Mouse (Mus musculus) heart, embryonic 14.5 days (tissue): ENCODE results near the gene Plch1. TPM values are rescaled to one million over a fixed set of nuclear protein-coding genes. Genes with fewer than 3 reads are reported as not detected.

Experiments
- ATAC-seq: fragments of 200-750 bp; cut with Nextera tagmentation; 2 replicates; pipeline ENCODE4 v1.8.0; 2017; ENCODE audit warnings: low read depth, moderate TSS enrichment; ENCODE audit not compliant: insufficient number of reproducible peaks, insufficient read depth, low FRiP score
- H3K27ac ChIP-seq, 2 experiments: fragments of 200-500 bp in 1 of 2; fragments of 300-500 bp in 1 of 2; sonication (generic) in 1 of 2; replicated peaks in 1 of 2; 2 replicates each; pipeline ENCODE4 v1.5.1; 2012 to 2014; ENCODE audit warnings: low read depth in 2 of 2, low read length in 2 of 2, control low read depth in 1 of 2, mild to moderate bottlenecking in 1 of 2, mixed read lengths in 1 of 2; ENCODE audit not compliant: control insufficient read depth in 1 of 2, insufficient read depth in 1 of 2
- H3K27me3 ChIP-seq: fragments of 300-500 bp; sonication (generic); 2 replicates; pipeline ENCODE4 v1.6.1; 2014; ENCODE audit warnings: mild to moderate bottlenecking, low read length, control low read depth; ENCODE audit not compliant: control insufficient read depth, insufficient read depth
- H3K36me3 ChIP-seq: fragments of 300-500 bp; sonication (generic); 2 replicates; pipeline ENCODE4 v1.6.1; 2014; ENCODE audit warnings: mild to moderate bottlenecking, control low read depth, low read length, mixed read lengths; ENCODE audit not compliant: control insufficient read depth, insufficient read depth
- H3K4me1 ChIP-seq, 2 experiments: fragments of 200-500 bp in 1 of 2; fragments of 300-500 bp in 1 of 2; sonication (generic) in 1 of 2; 2 replicates each; pipeline ENCODE4 v1.6.1; 2012 to 2014; ENCODE audit warnings: low read length in 2 of 2, control low read depth in 1 of 2, mixed read lengths in 1 of 2; ENCODE audit not compliant: control insufficient read depth in 2 of 2, insufficient read depth in 2 of 2
- H3K4me2 ChIP-seq: fragments of 300-500 bp; sonication (generic); 2 replicates; pipeline ENCODE4 v1.6.1; 2014; ENCODE audit warnings: mild to moderate bottlenecking, low read length
- H3K4me3 ChIP-seq, 2 experiments: fragments of 200-500 bp in 1 of 2; fragments of 300-500 bp in 1 of 2; sonication (generic) in 1 of 2; 2 replicates each; pipeline ENCODE4 v1.5.1; 2012 to 2014; ENCODE audit warnings: low read length in 2 of 2, mild to moderate bottlenecking in 2 of 2, control low read depth in 1 of 2, low read depth in 1 of 2, moderate library complexity in 1 of 2; ENCODE audit not compliant: control insufficient read depth in 1 of 2, insufficient read depth in 1 of 2
- H3K9ac ChIP-seq: fragments of 300-500 bp; sonication (generic); 2 replicates; pipeline ENCODE4 v1.6.1; 2014; ENCODE audit warnings: mild to moderate bottlenecking, low read length
- H3K9me3 ChIP-seq: fragments of 300-500 bp; sonication (generic); 2 replicates; pipeline ENCODE4 v1.6.1; 2016; ENCODE audit warnings: low read length, control low read depth; ENCODE audit not compliant: control insufficient read depth
- WGBS: fragments of 180-500 bp; shearing (Covaris S2); extraction: QIAGEN DNeasy Blood & Tissue Kit; methylation state at CpG from one replicate; pipeline ENCODE4 v1.1.7; 2014; 5-methylcytosine and 5-hydroxymethylcytosine counted together
- polyA plus RNA-seq: library from polyadenylated mRNA; unstranded; fragments of >200 nt; fragmentation: Nextera tagmentation; extraction: Ambion mirVana; gene quantifications from 2 replicates; pipeline ENCODE4 v1.2.1, GENCODE M21; 2014

The Plch1 gene
- polyA plus RNA-seq, 1 experiment from 2014 or later = 0.31 TPM

DNA sequence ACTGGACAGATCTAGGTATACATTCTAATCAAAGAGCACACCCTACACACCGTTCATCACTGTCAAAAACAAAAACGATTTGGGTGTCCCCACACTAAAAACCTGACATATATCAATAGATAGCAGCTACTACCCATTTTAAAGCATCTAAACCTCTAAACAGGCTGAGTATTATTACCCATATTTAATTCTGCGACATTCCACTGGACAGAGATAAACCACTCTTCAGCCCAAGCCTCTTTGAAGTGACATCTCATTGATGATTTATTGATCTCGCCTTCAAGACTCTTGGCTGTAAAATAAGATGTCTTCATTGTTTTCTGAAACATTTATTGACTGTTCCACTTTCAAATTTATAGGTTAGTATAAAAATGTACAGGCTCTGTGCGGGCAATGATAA lies 46.4 kb downstream of the Plch1 start:
- no peaks in the 10 kb centered on the region for H3K36me3 ChIP-seq
- H3K9ac ChIP-seq = no peak overlapping the region
- 74% methylated on average over 5 of the region's 5 CpGs for WGBS
- no peaks in the 10 kb centered on the region for H3K9me3 ChIP-seq
- ATAC-seq = no peak
- no peaks in the 10 kb centered on the region for H3K27me3 ChIP-seq
- H3K4me3 ChIP-seq = no peak overlapping the region
- peaks cover 0 to 2% of the 10 kb centered on the region in 2 experiments; a peak in 2 of 4 replicates for H3K4me1 ChIP-seq
- H3K4me2 ChIP-seq = no peak overlapping the region
- no peak overlapping the region for H3K27ac ChIP-seq

DNA sequence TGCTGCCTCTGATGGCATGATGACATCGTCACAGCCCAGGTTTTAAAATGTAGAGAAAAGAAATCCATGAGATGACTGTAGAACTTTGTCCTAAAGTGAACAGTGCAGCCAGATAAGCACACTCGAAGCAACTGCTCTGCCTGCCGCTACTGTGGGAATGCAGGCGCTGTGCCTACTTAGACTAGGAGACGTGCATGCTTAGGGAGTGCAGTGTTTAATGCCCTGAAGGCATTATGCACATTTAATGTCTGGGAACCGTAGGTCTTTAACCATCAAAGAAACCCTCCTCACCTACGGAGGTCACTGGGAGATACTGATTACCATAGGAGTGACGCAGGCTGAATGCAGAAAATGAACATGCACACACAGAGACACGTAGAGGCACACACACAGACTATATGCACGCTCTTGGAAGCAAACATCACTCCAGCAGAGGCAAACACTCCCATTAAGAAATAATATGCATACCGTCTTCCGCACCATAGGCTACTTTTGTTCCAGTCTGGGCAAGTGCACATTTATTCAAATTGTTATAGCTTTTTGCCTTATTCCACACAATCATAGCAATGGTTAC lies 48.1 kb downstream of the Plch1 start:
- WGBS = 64% methylated on average over 12 of the region's 12 CpGs

DNA sequence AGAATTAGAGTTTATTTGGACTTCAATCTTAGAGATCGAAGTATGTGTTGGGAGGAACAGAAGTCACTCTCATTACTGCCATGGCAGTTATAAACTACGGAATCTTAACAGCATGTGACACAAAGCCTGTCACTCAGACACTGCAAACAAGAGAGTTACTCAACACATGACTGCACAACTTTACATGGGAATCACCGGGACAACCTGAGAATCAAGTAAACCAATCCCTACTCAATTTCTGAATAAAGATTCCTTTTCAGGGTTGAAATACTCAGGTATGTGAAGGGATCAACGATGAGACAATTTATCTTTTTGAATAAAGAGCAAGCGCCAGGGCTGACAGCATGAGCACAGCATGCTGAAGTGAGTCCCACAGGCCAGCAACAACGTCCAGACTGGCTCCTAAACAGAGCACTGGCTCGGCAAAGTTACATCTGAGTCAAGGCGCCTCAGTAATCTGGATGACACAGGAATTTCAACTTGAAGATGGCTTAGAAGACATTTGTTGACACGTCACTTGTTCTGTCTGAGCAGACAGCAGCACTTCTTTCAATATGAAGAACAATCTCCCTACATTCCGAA lies 49.4 kb downstream of the Plch1 start:
- Histone ChIP-seq H3K27ac (no peak overlapping the region), H3K9me3 (no peaks in the 10 kb centered on the region), H3K4me3 (no peak overlapping the region), H3K36me3 (no peaks in the 10 kb centered on the region), H3K27me3 (no peaks in the 10 kb centered on the region), H3K4me2 (no peak overlapping the region), H3K9ac (no peak overlapping the region), H3K4me1 (peaks cover 0 to 2% of the 10 kb centered on the region in 2 experiments; a peak in 2 of 4 replicates)
- 48% methylated on average over 10 of the region's 10 CpGs for WGBS
- ATAC-seq = no peak

More for the DNA sequence above, 48.1 kb downstream of the Plch1 start:
- ATAC-seq = no peak
- no peaks in the 10 kb centered on the region for H3K9me3 ChIP-seq
- no peak overlapping the region for H3K9ac ChIP-seq
- H3K27ac ChIP-seq = no peak overlapping the region
- H3K27me3 ChIP-seq = no peaks in the 10 kb centered on the region
- peaks cover 0 to 2% of the 10 kb centered on the region in 2 experiments; a peak in 2 of 4 replicates for H3K4me1 ChIP-seq
- no peak overlapping the region for H3K4me2 ChIP-seq
- H3K4me3 ChIP-seq = no peak overlapping the region
- no peaks in the 10 kb centered on the region for H3K36me3 ChIP-seq

DNA sequence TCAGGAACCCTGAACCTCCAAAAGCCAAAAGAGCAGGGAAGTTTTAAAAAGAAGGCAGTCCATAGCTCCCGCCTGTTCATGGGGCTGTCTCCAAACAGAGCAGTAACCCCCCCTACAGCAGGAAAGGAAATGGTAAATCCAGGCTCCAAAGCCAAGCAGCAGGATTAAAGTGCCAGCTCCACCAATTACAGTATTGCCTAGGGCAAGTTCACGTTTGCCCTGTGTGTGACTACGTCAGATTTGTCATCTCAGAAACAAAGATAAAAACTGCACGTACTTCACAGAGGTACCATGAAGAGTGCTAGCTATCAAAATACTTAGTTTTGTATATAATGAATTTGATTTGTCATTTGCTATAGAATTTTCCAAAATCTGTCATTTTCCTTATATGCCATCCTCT lies 55.1 kb downstream of the Plch1 start:
- Histone ChIP-seq H3K9me3 (no peaks in the 10 kb centered on the region), H3K27ac (no peak overlapping the region), H3K9ac (no peak overlapping the region), H3K27me3 (no peaks in the 10 kb centered on the region), H3K4me3 (no peak overlapping the region), H3K36me3 (no peaks in the 10 kb centered on the region), H3K4me2 (no peak overlapping the region), H3K4me1 (no peaks in the 10 kb centered on the region)
- ATAC-seq = no peak
- 63% methylated on average over 4 of the region's 4 CpGs for WGBS

DNA sequence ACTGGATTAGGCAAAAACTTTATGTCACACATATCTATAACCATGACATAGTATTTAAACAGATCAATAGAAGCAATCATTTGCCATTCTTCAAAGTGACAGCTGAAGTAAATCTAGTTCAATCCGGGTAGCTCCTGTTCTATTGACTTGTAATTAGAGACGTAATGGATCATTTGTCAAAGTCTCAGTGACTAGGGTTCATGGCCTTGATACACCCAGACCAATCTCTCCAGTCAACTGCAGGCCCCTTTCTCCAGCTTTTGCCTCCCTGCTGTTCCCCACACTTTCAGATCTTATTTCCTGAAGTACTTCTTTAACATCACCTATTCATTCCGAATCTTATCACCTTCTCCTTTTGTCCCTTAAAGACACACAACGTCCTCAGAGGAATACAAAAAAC lies 56.8 kb downstream of the Plch1 start:
- Histone ChIP-seq H3K4me3 (no peak overlapping the region), H3K27ac (no peak overlapping the region), H3K27me3 (no peaks in the 10 kb centered on the region), H3K4me1 (no peaks in the 10 kb centered on the region), H3K36me3 (no peaks in the 10 kb centered on the region), H3K9ac (no peak overlapping the region), H3K4me2 (no peak overlapping the region), H3K9me3 (no peaks in the 10 kb centered on the region)
- WGBS = 62% methylated on average over 4 of the region's 4 CpGs
- ATAC-seq = no peak

DNA sequence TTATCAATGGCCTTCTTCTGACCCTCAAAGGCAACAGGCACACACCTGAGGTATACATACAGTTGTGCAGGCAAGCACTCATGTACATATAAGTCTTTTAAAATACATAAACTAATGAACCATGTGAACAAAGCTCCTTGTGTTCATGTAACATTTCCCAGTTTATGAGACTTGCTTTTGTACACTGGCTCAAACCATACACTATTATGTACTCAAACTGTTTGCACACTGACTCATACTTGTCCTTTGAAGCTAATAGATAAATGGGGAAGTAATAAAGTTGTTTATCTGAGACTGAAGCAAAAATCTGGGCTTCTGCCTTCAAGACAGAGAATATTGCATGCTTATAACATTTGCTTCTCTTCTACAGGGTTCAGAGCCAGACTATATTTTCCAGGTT lies 61.5 kb downstream of the Plch1 start:
- Histone ChIP-seq H3K36me3 (no peaks in the 10 kb centered on the region), H3K9me3 (no peaks in the 10 kb centered on the region), H3K4me1 (no peaks in the 10 kb centered on the region), H3K4me2 (no peak overlapping the region), H3K4me3 (no peak overlapping the region), H3K27ac (no peak overlapping the region), H3K9ac (no peak overlapping the region), H3K27me3 (no peaks in the 10 kb centered on the region)
- ATAC-seq = no peak

DNA sequence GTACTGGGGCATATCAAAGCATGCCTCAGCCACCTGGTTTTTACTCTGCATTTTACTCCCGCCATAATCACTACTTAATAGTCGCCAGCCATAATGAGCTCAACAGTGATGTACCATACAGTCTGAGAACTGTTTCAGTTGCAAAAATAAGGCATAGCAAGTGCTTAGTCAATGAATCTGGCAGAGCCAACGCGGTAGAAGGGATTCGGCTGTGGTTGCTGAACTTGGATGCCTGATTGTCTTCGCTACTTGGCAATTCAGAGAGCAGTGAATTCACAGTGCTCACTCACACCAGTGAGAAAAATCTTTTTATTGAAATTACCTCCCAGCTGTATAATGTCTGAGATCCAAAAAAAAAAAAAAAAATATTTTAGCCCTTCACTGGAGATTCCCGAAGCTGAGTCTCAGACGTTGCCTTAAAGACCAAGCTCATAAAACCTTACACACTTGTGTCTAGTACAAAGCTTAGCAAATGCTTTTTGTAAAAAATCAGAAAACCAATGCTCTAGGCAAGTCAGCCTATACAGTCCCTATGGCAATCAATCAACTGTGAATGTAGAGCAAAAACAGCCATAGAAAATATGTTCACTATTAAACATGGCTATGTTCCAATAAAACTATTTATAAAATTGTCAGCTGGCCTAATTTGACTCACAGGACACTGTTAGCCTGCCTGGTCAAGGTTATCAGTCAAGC lies 62.2 kb downstream of the Plch1 start:
- ATAC-seq = no peak
- WGBS = 82% methylated on average over 8 of the region's 8 CpGs

More for the DNA sequence above, 62.2 kb downstream of the Plch1 start:
- Histone ChIP-seq H3K9ac (no peak overlapping the region), H3K27ac (no peak overlapping the region), H3K4me1 (no peaks in the 10 kb centered on the region), H3K4me3 (no peak overlapping the region), H3K27me3 (no peaks in the 10 kb centered on the region), H3K9me3 (no peaks in the 10 kb centered on the region), H3K4me2 (no peak overlapping the region), H3K36me3 (no peaks in the 10 kb centered on the region)
